In the genomic region with DNA sequence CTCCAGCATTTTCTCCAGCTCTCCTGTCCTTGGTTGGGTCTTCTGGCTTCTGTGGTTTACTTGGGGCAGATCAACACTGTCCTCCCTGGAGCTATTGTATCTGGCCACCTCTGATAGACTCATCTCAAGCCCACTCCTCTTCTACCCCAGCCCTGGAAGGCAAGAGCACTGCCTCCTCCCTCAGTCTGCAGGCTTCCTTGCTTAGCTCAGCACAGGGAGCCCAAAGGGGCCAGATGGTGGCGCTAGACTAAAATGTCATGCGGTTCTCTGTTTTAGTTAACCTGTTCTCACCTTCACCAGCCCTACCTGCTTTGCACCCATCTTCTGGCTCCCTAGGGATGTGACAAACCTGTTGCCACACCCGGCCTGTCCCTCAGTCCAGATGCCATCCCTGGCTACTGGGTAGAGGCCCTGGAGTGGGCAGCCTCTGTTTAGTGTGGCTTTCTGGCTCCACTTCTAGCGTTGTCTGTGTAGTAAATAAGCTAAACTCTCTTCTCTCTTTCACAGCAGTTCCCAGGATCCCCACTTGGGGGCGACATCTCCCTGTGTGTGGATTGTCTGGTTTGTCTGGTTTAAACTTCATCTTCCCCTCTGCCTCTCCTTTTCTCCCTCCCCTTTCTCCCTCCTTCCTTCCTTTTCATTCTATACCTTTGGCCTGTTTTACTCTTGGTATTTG, we compare ENCODE assay signal across 8 mouse cellular contexts. TPM values are rescaled to one million over a fixed set of nuclear protein-coding genes. Genes with fewer than 3 reads are reported as not detected.
A peak's percentile ranks its signal among the peaks of the same experiment; 100 is the strongest.
DNase-seq lines count a peak whose midpoint lies in the region; ATAC-seq and TF ChIP-seq lines count a peak whose summit lies in the region.

No protein-coding gene starts in this region.

- no peaks in the 10 kb centered on the region for H3K9me3 ChIP-seq in intestine, postnatal 0 days (ENCODE audit: control insufficient read depth)
- no peaks in the 10 kb centered on the region for H3K9me3 ChIP-seq in intestine, embryonic 15.5 days
- H3K9me3 ChIP-seq in hindbrain, embryonic 14.5 days (ENCODE audit: control insufficient read depth, low read length) = no peaks in the 10 kb centered on the region
- no peaks in the 10 kb centered on the region for H3K9me3 ChIP-seq in midbrain, embryonic 16.5 days (replicated peaks; ENCODE audit: control insufficient read depth, low read length, poor library complexity, severe bottlenecking)

- DNase-seq in hindbrain, embryonic 14.5 days (ENCODE audit: low spot score) = peak; percentile 90
- DNase-seq in left cerebral cortex, adult 2 months (ENCODE audit: extremely low spot score in 1 of 2, low spot score in 2 of 2) = peak; percentile 74 to 85
- DNase-seq in thymus, postnatal 0 days (ENCODE audit: low spot score) = peak; percentile 49

- intact Hi-C loops in left cerebral cortex, adult 2 months (cut with DNase I) = loop anchor here (1.0 to 5.0 kb wide), 2 partner anchors 431 to 504 kb away; no protein-coding TSS in a partner anchor

- H3K27me3 ChIP-seq in intestine, postnatal 0 days (replicated peaks; ENCODE audit: control insufficient read depth, insufficient read depth, low read length) = no peaks in the 10 kb centered on the region
- H3K27me3 ChIP-seq in intestine, embryonic 15.5 days (replicated peaks) = no peaks in the 10 kb centered on the region
- H3K27me3 ChIP-seq in hindbrain, embryonic 14.5 days (ENCODE audit: control insufficient read depth, insufficient read depth, low read length) = no peaks in the 10 kb centered on the region
- no peaks in the 10 kb centered on the region for H3K27me3 ChIP-seq in midbrain, embryonic 16.5 days (ENCODE audit: control insufficient read depth, insufficient read depth, low read depth, low read length)

- TF ChIP-seq CTCF in intestine, postnatal 0 days (IDR thresholded peaks at IDR 0.05; ENCODE audit: low read depth) = peak; percentile 83
- peak; percentile 54 for TF ChIP-seq CTCF in bone marrow, adult 2 months (IDR thresholded peaks at IDR 0.05; ENCODE audit: control insufficient read depth, insufficient read depth, low read length)
- TF ChIP-seq CTCF in left cerebral cortex, adult 2 months (IDR thresholded peaks at IDR 0.05) = peak; percentile 89

- H3K36me3 ChIP-seq in intestine, postnatal 0 days (ENCODE audit: control insufficient read depth, insufficient read depth) = no peaks in the 10 kb centered on the region
- H3K36me3 ChIP-seq in intestine, embryonic 15.5 days = no peaks in the 10 kb centered on the region
- H3K36me3 ChIP-seq in hindbrain, embryonic 14.5 days (replicated peaks; ENCODE audit: control insufficient read depth, insufficient read depth) = no peaks in the 10 kb centered on the region
- no peaks in the 10 kb centered on the region for H3K36me3 ChIP-seq in midbrain, embryonic 16.5 days (ENCODE audit: control insufficient read depth, insufficient read depth, low read length)

- no peak for ATAC-seq in intestine, postnatal 0 days
- no peak for ATAC-seq in intestine, embryonic 15.5 days
- 0 out of 2 replicates have a peak, but pooled peaks have one; percentile 35 for ATAC-seq in erythroblast, adult 5-6 weeks (replicated peaks; ENCODE audit: low FRiP score, poor library complexity, severe bottlenecking)
- peak; percentile 57; the same call in 1 of the 2 replicates for ATAC-seq in hindbrain, embryonic 14.5 days (ENCODE audit: low FRiP score)
- ATAC-seq in midbrain, embryonic 16.5 days = peak; percentile 67

- H3K27ac ChIP-seq in intestine, postnatal 0 days (ENCODE audit: low read depth, low read length) = no peak overlapping the region
- no peak overlapping the region for H3K27ac ChIP-seq in intestine, embryonic 15.5 days
- no peak overlapping the region for H3K27ac ChIP-seq in bone marrow, adult 2 months (ENCODE audit: control insufficient read depth, insufficient read depth, low read depth, low read length, poor library complexity)
- H3K27ac ChIP-seq in hindbrain, embryonic 14.5 days = no peak overlapping the region
- H3K27ac ChIP-seq in left cerebral cortex, adult 2 months = no peak overlapping the region
- no peak overlapping the region for H3K27ac ChIP-seq in midbrain, embryonic 16.5 days (ENCODE audit: low read length)

- H3K4me1 ChIP-seq in intestine, postnatal 0 days (replicated peaks; ENCODE audit: control insufficient read depth, insufficient read depth, low read length) = no peaks in the 10 kb centered on the region
- no peaks in the 10 kb centered on the region for H3K4me1 ChIP-seq in intestine, embryonic 15.5 days (replicated peaks)
- H3K4me1 ChIP-seq in bone marrow, adult 2 months (ENCODE audit: control insufficient read depth, insufficient read depth, low read length) = no peaks in the 10 kb centered on the region
- no peaks in the 10 kb centered on the region for H3K4me1 ChIP-seq in hindbrain, embryonic 14.5 days (replicated peaks; ENCODE audit: control insufficient read depth, insufficient read depth, low read length)
- no peaks in the 10 kb centered on the region for H3K4me1 ChIP-seq in midbrain, embryonic 16.5 days (ENCODE audit: control insufficient read depth, insufficient read depth, low read length)

- H3K4me2 ChIP-seq in intestine, postnatal 0 days (replicated peaks; ENCODE audit: low read depth) = no peak overlapping the region
- H3K4me2 ChIP-seq in intestine, embryonic 15.5 days (replicated peaks) = no peak overlapping the region
- no peak overlapping the region for H3K4me2 ChIP-seq in hindbrain, embryonic 14.5 days (replicated peaks)
- H3K4me2 ChIP-seq in midbrain, embryonic 16.5 days (ENCODE audit: low read length) = no peak overlapping the region

- no peak overlapping the region for H3K9ac ChIP-seq in intestine, postnatal 0 days (ENCODE audit: low read depth, low read length)
- no peak overlapping the region for H3K9ac ChIP-seq in intestine, embryonic 15.5 days
- H3K9ac ChIP-seq in hindbrain, embryonic 14.5 days = no peak overlapping the region
- no peak overlapping the region for H3K9ac ChIP-seq in midbrain, embryonic 16.5 days (ENCODE audit: low read depth, low read length)

- WGBS in intestine, postnatal 0 days = 21% methylated on average over 5 of the region's 5 CpGs
- 24% methylated on average over 5 of the region's 5 CpGs for WGBS in intestine, embryonic 15.5 days
- 16% methylated on average over 5 of the region's 5 CpGs for WGBS in bone marrow, adult 2 months
- 23% methylated on average over 5 of the region's 5 CpGs for WGBS in hindbrain, embryonic 14.5 days
- 13% methylated on average over 5 of the region's 5 CpGs for WGBS in midbrain, embryonic 16.5 days

- TF ChIP-seq POLR2A in bone marrow, adult 2 months (IDR thresholded peaks at IDR 0.05; ENCODE audit: borderline replicate concordance, control insufficient read depth, low read depth, low read length) = no peak

- no peak overlapping the region for H3K4me3 ChIP-seq in intestine, postnatal 0 days (ENCODE audit: low read depth, low read length)
- H3K4me3 ChIP-seq in intestine, embryonic 15.5 days (replicated peaks) = no peak overlapping the region
- no peak overlapping the region for H3K4me3 ChIP-seq in bone marrow, adult 2 months (replicated peaks; ENCODE audit: control insufficient read depth, low read depth, low read length)
- no peak overlapping the region for H3K4me3 ChIP-seq in hindbrain, embryonic 14.5 days (replicated peaks; ENCODE audit: low read length)
- H3K4me3 ChIP-seq in left cerebral cortex, adult 2 months = no peak overlapping the region
- no peak overlapping the region for H3K4me3 ChIP-seq in midbrain, embryonic 16.5 days (ENCODE audit: low read depth, low read length)

RNA-seq across cellular contexts. Expression of gene Gprc5b, which starts 16.0 kb away (rescaled TPM):
- polyA plus RNA-seq in intestine, postnatal 0 days (2015; fragmentation: Nextera tagmentation; extraction: Ambion mirVana) = 0.66 and 1.5 TPM in 2 replicates
- polyA plus RNA-seq in intestine, embryonic 15.5 days (2015; fragmentation: Nextera tagmentation; extraction: Ambion mirVana) = 3.3 TPM in 2 replicates
- polyA plus RNA-seq in bone marrow, adult 2 months (2011; ENCODE audit: insufficient read depth, insufficient read length, low replicate concordance, missing spikeins) = 1.9 TPM in 1 of 2 replicates, not detected in the other
- total RNA-seq in erythroblast, adult 5-6 weeks (2015; ENCODE audit: low replicate concordance) = not detected in 2 replicates
- not detected in 2 replicates for total RNA-seq in erythroblast, adult 5-6 weeks (2017; ENCODE audit: low replicate concordance)
- polyA plus RNA-seq in hindbrain, embryonic 14.5 days (2014; fragmentation: Nextera tagmentation; extraction: Ambion mirVana) = 9.3 and 10.2 TPM in 2 replicates
- 10 to 100 TPM; 94.4 to 98.9 TPM for total RNA-seq in left cerebral cortex, adult 2 months (2021)
- 2.9 and 3.1 TPM in 2 replicates for polyA plus RNA-seq in midbrain, embryonic 16.5 days (2015; fragmentation: Nextera tagmentation; extraction: Ambion mirVana)
- polyA plus RNA-seq in thymus, postnatal 0 days (2015; fragmentation: Nextera tagmentation; extraction: Ambion mirVana) = 0.55 and 0.57 TPM in 2 replicates

Comparison
In these comparisons a context has a peak if more than half of its experiments do, and no peak if none do; other contexts are left out.
1. ATAC-seq: peak in erythroblast, adult 5-6 weeks (single experiment), hindbrain, embryonic 14.5 days (single experiment) and midbrain, embryonic 16.5 days (single experiment); none in intestine, postnatal 0 days (single experiment) and intestine, embryonic 15.5 days (single experiment).
2. Peak in every context shown above with its lines, with median percentiles within 50 percentile points of each other: CTCF ChIP-seq and DNase-seq.